Mouse (Mus musculus): ENCODE data around the gene Inca1.
A peak's percentile ranks its signal among the peaks of the same experiment; 100 is the strongest.

Inca1 gene

DNA sequence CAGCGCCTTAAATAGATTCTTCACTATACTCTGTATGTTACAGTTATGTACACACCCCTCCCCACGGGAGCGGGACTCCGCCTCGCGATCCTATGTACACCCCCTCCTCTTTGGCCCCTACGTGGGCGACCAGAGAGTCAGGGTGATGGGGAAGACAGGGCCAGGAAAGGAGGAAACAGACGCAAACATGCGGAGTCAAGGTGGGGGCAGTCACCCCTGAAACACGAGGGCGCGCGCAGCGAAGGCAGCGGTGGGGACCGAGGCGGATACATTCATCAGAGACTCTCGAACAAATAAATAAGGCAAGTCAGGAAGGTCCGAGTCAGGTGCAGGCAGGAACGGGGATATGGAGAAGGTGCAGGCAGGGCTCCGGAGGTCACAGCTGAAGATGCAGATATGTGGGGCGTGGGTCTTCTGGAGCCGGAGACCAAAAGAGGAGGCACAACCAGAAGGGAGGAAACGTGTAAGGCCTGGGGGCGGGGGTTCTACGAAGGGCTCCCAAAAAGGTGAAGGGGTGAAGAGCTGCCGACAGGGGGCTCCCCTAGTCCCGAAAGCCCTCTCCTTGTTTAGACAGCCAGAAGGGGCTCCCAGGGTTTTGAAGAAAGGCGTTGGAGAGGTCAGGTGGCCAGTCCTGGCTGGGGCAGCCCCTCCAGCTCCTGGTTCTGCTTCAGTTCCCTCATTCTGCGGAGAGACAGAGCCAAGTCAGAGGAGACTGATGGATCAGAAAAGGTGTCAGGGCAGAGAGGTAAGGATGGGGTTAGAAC, 30.2 kb downstream of the Inca1 start:
- peak; percentile 69 for DNase-seq (ENCODE audit: low read depth, low spot score)

DNA sequence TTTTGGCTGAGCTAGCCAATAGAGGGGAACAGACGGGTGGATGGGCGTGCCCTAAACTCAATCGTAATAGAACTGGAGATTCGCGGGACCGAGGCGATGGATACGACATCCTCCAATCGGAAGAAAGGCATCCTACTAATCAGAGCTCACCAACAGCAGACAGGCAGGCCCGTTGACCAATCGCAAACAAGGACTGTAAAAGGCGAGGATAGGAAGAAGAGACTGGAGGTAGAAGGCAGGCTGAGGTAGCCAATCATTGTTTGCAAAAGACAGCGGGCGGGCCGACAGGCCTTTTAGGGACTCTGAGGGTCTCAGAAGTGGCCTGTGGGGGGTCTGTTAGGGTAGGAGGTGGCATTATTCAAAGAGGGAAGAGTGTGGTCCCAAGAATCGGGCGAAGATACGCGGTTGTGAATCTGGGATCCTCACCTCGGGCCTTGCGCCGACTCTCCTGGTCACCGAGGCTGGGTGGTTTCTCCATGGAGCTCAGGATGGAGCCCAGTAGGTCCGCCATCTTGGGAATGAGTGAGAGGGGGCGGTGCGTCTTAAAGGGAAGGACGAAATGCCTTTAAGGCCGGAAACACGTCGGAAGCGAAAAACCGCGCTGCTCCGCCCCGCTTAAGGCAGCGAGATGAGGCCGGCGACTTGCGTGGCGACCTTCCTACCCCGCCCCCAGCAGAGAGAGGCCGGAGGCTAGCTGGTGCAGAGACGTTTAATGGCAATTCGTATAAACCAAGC, 31.0 kb downstream of the Inca1 start, which contains the start of gene Spag7:
TSS of gene Spag7 (minus strand) at position 646 of the 735 bp plus-strand sequence.
- DNase-seq (ENCODE audit: low read depth, low spot score): peak; percentile 96

DNA sequence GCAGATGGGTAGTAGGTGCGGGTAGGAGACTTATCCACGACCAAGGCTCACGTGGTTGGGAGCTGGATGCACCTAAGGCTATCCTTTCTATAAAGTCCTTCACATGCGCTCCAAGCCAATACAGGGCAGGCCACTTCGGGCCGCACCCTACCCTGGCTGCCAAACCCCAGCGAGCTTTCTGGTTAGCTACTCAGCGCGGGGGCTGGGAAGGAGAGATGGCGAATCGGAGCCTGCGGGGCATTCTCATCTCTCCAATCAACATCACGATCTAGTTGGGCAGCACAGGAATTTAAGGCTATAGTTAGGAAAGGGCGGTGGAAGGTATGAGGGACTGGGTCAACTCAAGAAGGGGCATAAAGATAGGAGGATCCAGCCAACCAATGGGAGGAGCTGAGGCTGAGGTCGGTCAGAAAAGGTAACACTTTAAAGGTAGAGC, 31.6 kb downstream of the Inca1 start:
- no peak for DNase-seq (ENCODE audit: low read depth, low spot score)

DNA sequence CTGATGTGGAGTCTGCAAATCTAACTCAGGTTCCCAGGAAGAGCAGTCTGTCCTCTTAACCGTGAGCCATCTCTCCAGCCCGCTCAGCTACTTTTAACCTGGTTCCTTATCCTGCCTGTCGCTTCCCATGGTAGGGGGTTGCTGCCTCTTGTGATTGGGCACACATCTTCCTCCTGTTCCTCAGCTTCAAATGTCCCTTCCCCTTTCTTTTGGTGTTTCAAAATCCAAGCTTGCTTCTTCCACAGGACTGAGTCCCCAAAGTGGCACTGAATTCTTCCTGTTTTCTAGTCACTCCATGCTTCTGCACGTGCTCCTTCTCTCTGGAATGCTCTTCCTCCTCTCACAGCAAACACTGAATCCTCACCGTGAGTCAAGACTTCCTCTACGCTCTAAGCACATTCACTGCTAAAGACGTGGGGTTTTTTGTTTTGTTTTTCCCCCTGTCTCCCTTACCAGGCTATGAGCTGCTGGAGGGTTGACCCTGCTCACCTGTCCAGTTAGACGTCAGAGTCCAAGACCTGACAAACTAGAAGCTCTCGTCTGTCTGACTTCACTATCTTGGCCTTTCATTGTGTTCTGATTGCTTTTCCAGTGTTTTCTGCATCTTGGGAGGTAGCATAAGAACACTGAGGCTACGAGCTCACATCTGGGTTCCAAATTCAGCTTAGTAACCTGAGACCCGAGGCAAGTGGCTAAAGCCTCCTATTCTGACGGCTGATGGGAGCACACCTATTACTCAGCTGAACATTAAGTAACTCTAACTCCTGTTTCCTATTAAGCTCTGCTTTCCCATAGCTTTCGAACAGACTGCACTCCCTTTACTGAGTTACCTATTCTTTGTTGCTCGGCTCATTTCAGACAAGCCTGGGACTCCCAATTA, 32.4 kb downstream of the Inca1 start:
- DNase-seq (ENCODE audit: low read depth, low spot score): no peak

DNA sequence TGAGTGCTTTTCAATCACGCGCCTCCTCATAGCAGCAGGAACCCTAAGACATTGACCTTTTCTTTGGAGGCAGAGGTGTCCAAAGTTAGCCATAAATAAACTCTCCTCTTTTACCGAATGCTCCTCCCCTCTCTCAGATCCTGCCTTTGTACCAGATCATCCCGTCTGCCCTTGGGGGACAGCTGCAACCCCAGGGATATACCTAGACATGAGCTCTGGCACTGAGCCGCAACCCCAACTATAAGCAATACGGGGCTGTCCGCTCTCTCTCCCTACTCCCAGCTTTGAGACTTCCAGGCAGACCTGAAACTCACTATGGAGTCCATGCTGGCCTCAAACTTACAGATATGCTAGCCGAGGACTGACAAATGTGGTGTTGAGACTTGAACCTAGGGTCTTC, 33.3 kb downstream of the Inca1 start:
- DNase-seq (ENCODE audit: low read depth, low spot score): no peak

DNA sequence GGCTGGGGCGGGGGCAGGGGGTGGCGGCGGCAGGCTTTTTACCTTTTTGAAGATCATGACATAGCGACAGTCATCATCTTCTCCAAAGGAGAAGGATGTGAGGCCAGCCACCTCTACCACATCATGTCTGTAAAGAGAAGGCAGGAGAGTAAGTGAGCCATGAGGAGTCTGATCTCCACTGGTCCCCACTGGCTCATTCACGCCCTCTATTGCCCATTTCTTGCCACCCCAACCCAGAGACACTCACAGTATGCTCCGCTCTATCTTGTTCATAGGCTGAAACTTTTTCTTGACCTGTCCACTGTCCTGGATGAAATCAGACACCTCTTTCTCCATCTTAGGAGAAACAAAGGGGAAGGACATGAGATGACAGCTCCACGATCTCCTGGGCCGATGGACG, 35.2 kb downstream of the Inca1 start:
- DNase-seq (ENCODE audit: low read depth, low spot score): no peak

DNA sequence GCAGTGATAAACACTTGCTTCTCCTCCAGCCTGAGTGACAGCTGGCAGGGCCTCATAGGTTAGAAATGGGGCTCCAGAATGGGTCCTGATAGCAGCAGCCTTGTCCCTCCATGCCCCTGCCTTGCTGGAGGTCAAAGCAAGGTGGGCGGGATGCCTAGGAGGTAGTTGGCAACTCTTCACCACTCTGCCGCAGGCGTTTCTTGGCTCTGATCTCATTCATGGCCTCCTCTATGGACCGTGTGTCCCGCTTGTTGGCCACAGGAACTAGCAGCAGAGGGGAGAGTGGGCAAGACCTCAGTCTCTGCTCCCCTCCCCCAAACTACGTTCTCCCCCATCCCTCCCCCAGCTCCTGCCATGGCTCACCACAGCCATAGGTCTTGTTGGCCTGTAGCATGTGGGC, 36.0 kb downstream of the Inca1 start:
- DNase-seq (ENCODE audit: low read depth, low spot score): no peak

DNA sequence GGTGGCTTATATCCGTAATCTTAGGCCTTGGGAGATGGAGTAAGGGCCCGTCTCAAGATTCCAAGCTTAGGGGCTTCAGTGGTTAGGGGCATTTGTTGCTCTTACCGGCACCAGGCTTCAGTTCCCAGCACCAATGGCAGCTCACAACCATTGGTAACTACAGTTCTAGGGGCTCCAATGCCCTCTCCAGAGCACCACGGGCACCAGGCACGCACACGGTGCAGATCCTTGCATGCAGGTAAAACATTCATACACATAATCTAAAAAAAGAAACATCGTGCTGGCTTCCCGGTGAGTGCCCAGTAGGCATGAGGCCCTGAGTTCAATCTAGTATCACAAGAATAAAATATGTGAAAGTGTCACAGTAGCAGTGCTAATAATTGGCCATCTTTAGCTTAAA, 36.9 kb downstream of the Inca1 start:
- no peak for DNase-seq (ENCODE audit: low read depth, low spot score)

DNA sequence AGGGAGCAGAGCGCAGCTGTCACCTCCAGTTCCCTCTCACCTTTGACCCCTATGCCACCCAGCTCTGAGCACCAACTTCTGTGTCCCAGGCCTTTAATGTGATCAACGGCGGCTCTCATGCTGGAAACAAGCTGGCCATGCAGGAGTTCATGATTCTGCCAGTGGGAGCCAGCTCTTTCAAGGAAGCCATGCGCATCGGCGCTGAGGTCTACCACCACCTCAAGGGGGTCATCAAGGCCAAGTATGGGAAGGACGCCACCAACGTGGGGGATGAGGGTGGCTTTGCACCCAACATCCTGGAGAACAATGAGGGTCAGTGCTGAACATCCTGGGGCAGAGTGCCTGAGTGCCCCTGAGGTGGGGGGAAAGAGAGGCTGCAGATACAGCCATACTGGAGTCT, 39.4 kb downstream of the Inca1 start:
- DNase-seq (ENCODE audit: low read depth, low spot score): no peak

DNA sequence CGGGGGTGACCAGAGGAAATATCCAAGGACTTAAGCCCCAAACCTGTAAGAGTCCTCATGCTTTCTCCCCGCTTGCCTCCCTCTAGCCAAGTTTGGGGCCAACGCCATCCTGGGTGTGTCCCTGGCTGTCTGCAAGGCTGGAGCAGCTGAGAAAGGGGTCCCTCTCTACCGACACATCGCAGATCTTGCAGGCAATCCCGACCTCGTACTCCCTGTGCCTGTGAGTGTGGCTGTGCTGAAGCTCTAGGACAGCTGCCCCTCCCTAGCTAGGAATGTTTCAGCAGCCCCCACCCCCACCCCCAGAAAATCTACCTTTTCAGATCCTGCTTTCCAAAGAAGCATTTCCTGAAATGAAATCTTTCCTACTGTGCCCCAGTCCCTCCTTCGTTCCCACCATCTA, 41.0 kb downstream of the Inca1 start:
- DNase-seq (ENCODE audit: low read depth, low spot score): no peak

DNA sequence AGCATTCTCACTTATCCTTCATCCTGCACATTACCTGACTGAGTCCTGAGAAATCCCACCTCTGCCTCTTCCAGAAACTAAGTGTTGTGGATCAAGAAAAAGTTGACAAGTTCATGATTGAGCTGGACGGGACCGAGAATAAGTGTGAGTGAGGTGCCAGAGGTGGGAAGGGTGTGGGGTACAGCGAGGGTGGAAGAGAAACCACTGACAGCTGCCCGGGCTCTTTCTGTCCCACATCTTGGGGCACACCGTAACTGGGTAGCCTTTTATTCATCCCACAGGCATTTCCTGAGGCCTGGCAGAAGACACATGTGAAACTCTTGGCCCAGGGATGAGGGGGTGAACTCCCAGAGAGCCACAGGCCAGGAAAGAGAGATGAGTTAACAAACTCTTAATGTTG, 41.4 kb downstream of the Inca1 start:
- no peak for DNase-seq (ENCODE audit: low read depth, low spot score)

DNA sequence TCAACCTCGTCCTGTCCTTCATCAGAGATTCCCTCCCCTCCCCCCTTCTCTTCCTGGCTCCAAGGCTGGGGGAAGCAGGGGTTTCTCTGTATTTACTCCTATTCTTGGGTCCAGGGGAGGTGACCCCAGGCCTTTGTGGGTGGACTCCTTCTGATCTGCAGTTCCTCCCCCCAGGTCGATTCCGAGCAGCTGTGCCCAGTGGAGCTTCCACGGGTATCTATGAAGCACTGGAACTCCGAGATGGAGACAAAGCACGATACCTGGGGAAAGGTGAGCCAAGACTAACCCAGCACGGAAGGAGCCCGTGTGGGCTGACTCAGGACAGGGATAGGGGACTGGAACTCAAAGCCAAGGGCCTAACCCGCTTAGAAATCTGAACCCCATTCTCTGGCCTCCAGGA, 42.0 kb downstream of the Inca1 start:
- DNase-seq (ENCODE audit: low read depth, low spot score): no peak

DNA sequence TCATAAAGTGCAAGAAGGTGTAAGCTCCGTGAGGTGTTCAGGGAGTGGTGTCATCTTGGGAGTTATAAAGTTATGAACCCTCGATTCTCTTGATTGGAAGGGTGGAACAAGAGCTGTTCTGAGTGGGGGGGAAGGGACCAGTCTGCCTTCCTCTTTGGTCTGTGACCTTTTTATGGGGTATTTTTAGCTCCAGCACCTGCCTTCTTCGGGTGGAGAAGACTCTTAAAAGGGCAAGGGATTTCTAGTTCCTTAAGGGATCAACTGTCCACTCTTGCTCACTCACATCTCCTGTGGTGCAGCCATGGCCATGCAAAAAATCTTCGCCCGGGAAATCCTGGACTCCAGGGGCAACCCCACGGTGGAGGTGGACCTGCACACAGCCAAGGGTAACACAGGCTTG, 42.4 kb downstream of the Inca1 start:
- DNase-seq (ENCODE audit: low read depth, low spot score): no peak

DNA sequence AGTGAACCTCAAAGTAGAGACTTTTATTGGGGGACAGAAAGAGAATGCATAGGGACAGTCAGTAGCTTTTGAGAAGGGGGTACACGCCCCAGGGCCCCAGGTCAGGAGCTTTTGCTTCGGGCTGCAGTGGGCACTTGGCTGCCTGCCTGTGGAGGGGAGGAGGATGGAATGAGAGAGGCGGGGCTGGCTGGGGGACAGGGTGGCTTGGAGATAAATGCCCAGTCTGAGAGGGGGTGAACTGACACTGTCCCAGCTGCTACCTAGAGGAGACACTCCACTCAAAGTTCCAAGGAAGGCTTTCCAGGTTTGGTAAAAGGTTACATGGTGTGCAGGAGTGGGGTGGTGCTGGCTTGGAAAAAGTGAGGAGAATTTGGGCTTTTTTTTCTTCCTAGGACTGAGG, 43.0 kb downstream of the Inca1 start, which contains the start of gene Eno3:
TSS of gene Eno3 (plus strand) at position 239 of the 400 bp plus-strand sequence.
- DNase-seq (ENCODE audit: low read depth, low spot score): no peak

DNA sequence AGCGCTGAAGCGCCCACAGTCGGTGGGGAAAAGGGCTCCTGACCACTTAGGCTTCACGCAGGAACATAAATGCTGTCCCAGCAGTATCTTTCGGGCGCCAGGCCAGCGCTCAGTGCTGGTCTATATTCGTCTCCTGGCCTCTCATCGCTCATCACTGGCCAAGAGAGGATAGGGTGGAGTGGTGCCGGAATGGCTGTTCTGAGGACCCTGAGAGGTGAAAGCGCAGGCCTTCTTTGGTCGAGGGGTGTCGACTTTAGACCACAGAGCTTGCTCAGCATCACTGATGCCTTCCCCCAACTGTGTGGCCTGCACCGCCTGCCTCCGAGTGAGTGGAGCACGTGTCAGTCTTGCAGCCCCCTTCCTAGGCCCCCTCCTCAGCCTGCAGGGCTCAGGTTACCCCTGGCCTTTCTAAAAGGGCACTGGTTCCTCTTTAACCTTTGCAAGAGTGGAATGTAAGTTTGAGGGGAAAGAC, 43.5 kb downstream of the Inca1 start:
- DNase-seq (ENCODE audit: low read depth, low spot score): no peak

DNA sequence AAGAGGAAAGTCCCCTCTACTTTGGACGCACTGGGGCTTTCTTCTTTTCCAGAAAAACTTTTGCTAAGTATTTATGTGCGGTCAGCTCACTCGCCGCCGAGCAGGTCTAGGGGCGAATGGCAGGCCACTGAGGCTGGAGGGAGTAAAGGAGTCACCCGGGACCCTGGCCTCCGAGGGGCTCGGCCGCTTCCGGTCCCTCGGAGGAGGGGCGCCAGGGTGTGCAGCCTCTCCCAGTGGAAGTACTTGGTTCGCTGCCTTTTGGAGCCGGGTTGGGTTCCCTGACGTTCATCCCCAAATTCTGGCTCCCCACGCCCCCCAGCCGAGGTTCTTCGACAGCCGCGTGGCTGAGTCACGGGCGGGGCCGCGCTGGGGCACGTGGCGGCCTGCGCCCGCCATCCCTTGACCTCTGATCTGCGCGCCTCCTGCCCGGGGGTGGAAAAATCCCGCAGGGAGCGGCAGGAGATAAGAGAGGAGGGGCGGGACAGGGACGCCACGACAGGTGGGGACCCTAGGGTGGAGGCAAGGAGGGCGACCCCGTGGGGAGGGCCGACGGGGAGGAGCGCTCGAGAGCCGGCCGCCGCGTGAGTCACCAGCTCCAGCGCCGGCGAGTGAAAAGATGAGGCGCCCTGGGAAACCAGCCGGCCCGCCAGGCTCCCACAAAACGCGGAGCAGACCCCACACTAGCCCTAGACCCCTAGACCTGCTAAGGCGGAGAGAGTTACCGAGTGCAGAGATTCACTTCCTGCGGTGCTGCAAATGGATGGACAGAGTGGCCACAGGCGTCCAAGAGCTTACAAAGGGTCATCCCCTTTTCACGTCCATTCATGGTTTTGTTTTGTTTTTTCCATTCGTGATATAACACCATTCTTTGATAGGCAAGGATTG, 44.1 kb downstream of the Inca1 start:
- DNase-seq (ENCODE audit: low read depth, low spot score): no peak

DNA sequence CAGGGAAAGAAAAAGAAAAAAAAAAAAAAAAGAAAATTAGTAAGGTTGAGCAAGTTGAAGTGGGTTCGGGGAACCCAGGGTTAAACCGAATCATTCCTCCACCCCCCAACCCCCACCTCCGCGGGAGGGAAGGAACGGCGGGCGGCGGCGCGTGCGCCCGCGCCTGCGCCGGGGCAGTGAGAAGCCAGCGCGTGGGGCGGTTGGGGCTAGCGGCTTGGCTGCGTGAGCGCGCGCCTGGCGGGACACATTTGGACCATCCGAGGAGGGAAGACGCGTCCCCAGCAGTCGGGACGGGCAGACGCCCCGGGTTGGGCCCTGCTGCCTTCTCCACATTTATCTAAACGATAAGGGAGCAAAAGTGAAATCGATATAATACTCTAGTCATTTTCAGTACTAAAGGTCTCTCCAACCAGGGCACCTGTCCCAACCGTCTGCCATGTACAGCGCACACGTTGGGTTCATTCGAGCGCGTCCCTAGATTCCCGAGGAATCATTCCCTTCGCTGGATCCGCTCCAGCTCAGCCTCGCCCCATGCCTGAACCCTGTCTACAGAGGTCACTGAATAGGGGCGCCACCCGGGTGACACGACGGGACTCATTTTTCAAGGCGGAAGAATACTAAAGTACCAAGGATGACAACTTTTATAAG, 44.9 kb downstream of the Inca1 start:
- DNase-seq (ENCODE audit: low read depth, low spot score): peak; percentile 59

DNA sequence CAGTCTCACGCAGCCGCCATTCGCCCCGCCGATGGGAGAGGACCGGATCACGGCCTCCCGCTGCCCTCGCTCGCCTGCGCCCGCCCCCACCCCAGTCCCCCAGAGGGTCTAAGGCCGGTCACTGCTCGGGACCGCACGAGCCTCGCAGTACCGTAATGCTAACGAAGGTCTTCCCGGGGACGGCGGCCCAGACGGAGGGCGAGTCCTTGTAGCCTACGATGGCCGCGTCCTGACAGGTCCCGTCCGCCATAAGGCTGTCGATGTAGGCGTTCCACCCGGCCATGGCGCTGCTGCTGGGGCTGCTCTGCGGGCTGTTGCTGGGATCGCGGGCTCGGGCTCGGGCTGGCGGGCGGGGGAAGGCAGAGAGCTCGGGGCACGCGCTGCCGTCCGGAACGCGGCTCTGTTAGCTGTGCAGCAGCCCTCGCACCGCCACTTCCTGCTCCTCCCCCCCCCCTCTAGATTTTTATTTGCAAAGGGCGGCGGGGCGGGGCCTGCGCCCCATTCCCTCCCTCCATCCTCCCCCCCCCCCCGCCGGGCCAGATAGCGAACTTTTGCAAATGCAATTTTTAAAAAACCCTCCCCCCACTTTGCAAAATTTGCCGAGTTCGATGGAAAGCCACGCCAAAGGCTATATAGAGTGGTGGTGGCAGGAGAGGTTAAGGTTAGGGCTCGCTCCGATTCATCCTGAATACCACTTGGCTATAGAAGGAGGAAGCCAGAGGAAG, 45.6 kb downstream of the Inca1 start, which contains the start of gene Pfn1:
TSS of gene Pfn1 (minus strand) at position 447 of the 725 bp plus-strand sequence.
- peak; percentile 75 for DNase-seq (ENCODE audit: low read depth, low spot score)

DNA sequence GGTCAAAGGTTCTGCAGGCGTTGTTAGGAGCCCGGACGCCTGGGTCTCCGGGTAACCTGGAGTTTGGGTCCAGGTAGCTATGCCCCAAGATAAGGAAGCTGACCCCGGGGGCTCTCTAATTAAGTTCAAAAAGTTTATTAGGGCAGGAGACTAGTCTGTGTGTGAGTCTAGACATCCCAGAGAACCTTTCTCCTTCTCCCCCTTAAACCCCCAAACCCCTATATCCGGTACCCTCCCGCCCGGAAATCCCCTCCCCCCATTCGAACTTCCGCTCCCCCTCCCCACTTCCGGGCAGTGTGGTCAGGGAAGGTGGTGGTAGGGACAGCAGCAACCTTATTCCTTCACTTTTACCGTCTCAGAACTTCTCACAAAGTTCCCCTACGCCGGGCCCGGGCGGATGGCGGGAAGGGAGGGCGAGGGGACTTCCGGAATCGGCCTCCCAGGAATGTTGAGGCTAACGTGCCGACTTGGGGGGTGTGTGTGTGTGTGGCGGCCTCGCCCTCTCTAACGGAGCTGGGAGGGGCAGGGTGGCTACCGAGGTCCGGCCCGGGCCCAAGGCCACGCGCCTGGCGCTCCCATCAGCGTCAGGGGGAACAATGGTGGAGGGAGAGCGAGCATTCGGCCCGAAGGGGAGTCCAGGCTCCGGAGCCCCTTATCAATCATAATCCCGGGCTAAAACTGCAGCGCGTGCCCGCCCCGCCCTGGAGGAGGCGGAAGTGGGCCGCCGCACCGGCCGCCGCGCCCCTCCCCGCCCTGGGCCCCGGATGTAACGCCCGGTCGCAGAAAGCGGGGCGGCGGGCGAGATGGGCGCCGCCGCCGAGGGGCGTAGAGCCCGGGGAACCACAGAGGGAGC, 46.4 kb downstream of the Inca1 start:
- DNase-seq (ENCODE audit: low read depth, low spot score): no peak
